Mouse (Mus musculus): ENCODE results near the gene Lrriq3.

GRCm38 (mm10) chr3:155059449-155059822 is 33.8 kb upstream of the Lrriq3 start:
- TF ChIP-seq CTCF (IDR thresholded peaks at IDR 0.05; ENCODE audit: control insufficient read depth, insufficient read depth, insufficient replicate concordance, low read depth, low read length), result no peak
- TF ChIP-seq POLR2A (IDR thresholded peaks at IDR 0.05; ENCODE audit: control insufficient read depth, low read depth, low read length), result no peak
